Mouse (Mus musculus) heart, adult 2 months (tissue): ENCODE data around the gene Gm28036. TPM values are rescaled to one million over a fixed set of nuclear protein-coding genes. Genes with fewer than 3 reads are reported as not detected.

ENCODE experiments used
- DNase-seq, 2 experiments: peaks; one replicate each; pipeline ENCODE4 v3.0.0; 2021
- H3K27ac ChIP-seq: fragments of 200-600 bp; 2 replicates; pipeline ENCODE4 v1.8.1; 2022
- H3K27me3 ChIP-seq: fragments of 200-500 bp; 2 replicates; pipeline ENCODE4 v1.6.1; 2012; ENCODE audit warnings: mild to moderate bottlenecking, low read length, inconsistent platforms, mixed read lengths; ENCODE audit not compliant: control insufficient read depth, insufficient read depth
- H3K36me3 ChIP-seq: fragments of 200-500 bp; 2 replicates; pipeline ENCODE4 v1.6.1; 2012; ENCODE audit warnings: low read length, inconsistent platforms; ENCODE audit not compliant: control insufficient read depth, insufficient read depth
- H3K4me1 ChIP-seq: fragments of 200-500 bp; 2 replicates; pipeline ENCODE4 v1.6.1; 2011; ENCODE audit warnings: low read length; ENCODE audit not compliant: control insufficient read depth, insufficient read depth
- H3K4me3 ChIP-seq: fragments of 200-600 bp; 2 replicates; pipeline ENCODE4 v1.8.1; 2022
- H3K79me2 ChIP-seq: fragments of 200-500 bp; replicated peaks from 2 replicates; pipeline ENCODE4 v1.6.1; 2012; ENCODE audit warnings: mild to moderate bottlenecking, inconsistent platforms, low read length, moderate library complexity, mixed read lengths; ENCODE audit not compliant: control insufficient read depth, insufficient read depth
- H3K9ac ChIP-seq: fragments of 200-500 bp; 2 replicates; pipeline ENCODE4 v1.6.1; 2012; ENCODE audit warnings: low read depth, mild to moderate bottlenecking, control low read depth, inconsistent platforms, low read length, mixed read lengths
- CTCF ChIP-seq: fragments of 200-600 bp; IDR thresholded peaks from 2 replicates; pipeline ENCODE4 v1.8.1; 2022; ENCODE audit warnings: antibody characterized with exemption, mild to moderate bottlenecking, moderate library complexity
- EP300 ChIP-seq: fragments of 200-500 bp; IDR thresholded peaks from 2 replicates; pipeline ENCODE4 v1.6.1; 2011; ENCODE audit warnings: low read depth, low read length, control low read depth; ENCODE audit not compliant: insufficient read depth
- POLR2A ChIP-seq: fragments of 200-500 bp; IDR thresholded peaks from 2 replicates; pipeline ENCODE4 v1.6.1; 2011; ENCODE audit warnings: mild to moderate bottlenecking, low read depth, low read length, control low read depth; ENCODE audit not compliant: insufficient read depth
- WGBS: fragments of 180-500 bp; shearing (Covaris S2); methylation state at CpG from one replicate; pipeline ENCODE4 v1.1.7; 2018; 5-methylcytosine and 5-hydroxymethylcytosine counted together
- intact Hi-C: fragments of 180-260 bp; cut with DNase I; formaldehyde crosslinking; loops from one replicate; pipeline ENCODE4 v1.15.1; 2025
- polyA plus RNA-seq: library from polyadenylated mRNA; depleted of rRNA; stranded (reverse); fragments of >200 nt; gene quantifications from 2 replicates; pipeline ENCODE4 v1.2.3, GENCODE M21; 2012
- total RNA-seq, 2 experiments: library from RNA; stranded (reverse); gene quantifications; 2 replicates each; pipeline ENCODE4 v1.2.3; 2021

Gm28036 gene
- total and polyA plus RNA-seq, 3 experiments = 3.4 to 13.5 (median 11.9) TPM

- no peak overlapping the region for H3K27ac ChIP-seq
- intact Hi-C loops = loop anchor here (2.0 to 10.0 kb wide), 2 partner anchors 15 to 141 kb away; partner anchors contain the start of genes 6430550D23Rik and Ergic3
- 0 out of 2 replicates have a peak, but pooled peaks have one; percentile 25 for TF ChIP-seq POLR2A
- TF ChIP-seq EP300 = no peak
- no peak for DNase-seq
- H3K4me1 ChIP-seq = peaks cover 3% of the 10 kb centered on the region
- H3K9ac ChIP-seq = no peak overlapping the region
- H3K79me2 ChIP-seq = no peaks in the 10 kb centered on the region
- peaks cover 28% of the 10 kb centered on the region for H3K36me3 ChIP-seq
- 51% methylated on average over 11 of the region's 11 CpGs for WGBS
- no peaks in the 10 kb centered on the region for H3K27me3 ChIP-seq
- no peak overlapping the region for H3K4me3 ChIP-seq
Measured at GRCm38 (mm10) chr2:156145486-156146130, 18.7 kb upstream of the Gm28036 start.

- H3K36me3 ChIP-seq = peaks cover 17% of the 10 kb centered on the region
- peak; percentile 92 to 93 for DNase-seq
- H3K79me2 ChIP-seq = no peaks in the 10 kb centered on the region
- H3K27ac ChIP-seq = peak within 1 kb of the TSS; percentile 88
- whole genome bisulfite sequencing = under 1% methylated on average over 70 of the region's 70 CpGs
- H3K4me3 ChIP-seq = peak within 1 kb of the TSS; percentile 93
- TF ChIP-seq EP300 (peak; percentile 54; the same call in 1 of the 2 replicates), CTCF (peak; percentile 62), POLR2A (peak; percentile 83)
- H3K9ac ChIP-seq = peak within 1 kb of the TSS; percentile 99
- H3K27me3 ChIP-seq = no peaks in the 10 kb centered on the region
- intact Hi-C loops = loop anchor here (5.0 to 10.0 kb wide), 3 partner anchors 133 to 182 kb away; partner anchors contain the start of genes 6430550D23Rik and Ergic3
- H3K4me1 ChIP-seq = peaks cover 3% of the 10 kb centered on the region
Measured at GRCm38 (mm10) chr2:156143953-156144724, 17.2 kb upstream of the Gm28036 start, which contains the start of the genes Romo1 and Nfs1. Romo1 (plus strand) TSS chr2:156144039. Nfs1 (minus strand) TSS chr2:156144186.

- no peak for DNase-seq
- intact Hi-C loops = loop anchor here (5.0 to 10.0 kb wide), 3 partner anchors 134 to 181 kb away; partner anchors contain the start of genes 6430550D23Rik and Ergic3
- 3% methylated on average over 16 of the region's 16 CpGs for WGBS
Measured at GRCm38 (mm10) chr2:156143367-156143766, 16.5 kb upstream of the Gm28036 start.

GRCm38 (mm10) chr2:156142820-156143219 is 15.9 kb upstream of the Gm28036 start:
- no peaks in the 10 kb centered on the region for H3K27me3 ChIP-seq
- peaks cover 7% of the 10 kb centered on the region for H3K36me3 ChIP-seq
- H3K4me1 ChIP-seq = peaks cover 3% of the 10 kb centered on the region
- no peak overlapping the region for H3K4me3 ChIP-seq
- intact Hi-C loops = loop anchor here (5.0 to 10.0 kb wide), 3 partner anchors 134 to 181 kb away; partner anchors contain the start of genes 6430550D23Rik and Ergic3
- TF ChIP-seq POLR2A (no peak), EP300 (no peak), CTCF (peak; percentile 39)
- H3K9ac ChIP-seq = no peak overlapping the region
- H3K27ac ChIP-seq = no peak overlapping the region
- DNase-seq = no peak
- WGBS = 85% methylated on average over 2 of the region's 2 CpGs
- no peaks in the 10 kb centered on the region for H3K79me2 ChIP-seq

More at GRCm38 (mm10) chr2:156143367-156143766, 16.5 kb upstream of the Gm28036 start:
- Histone ChIP-seq H3K36me3 (peaks cover 10% of the 10 kb centered on the region), H3K4me3 (peak overlapping the region; percentile 93), H3K4me1 (peaks cover 3% of the 10 kb centered on the region), H3K79me2 (no peaks in the 10 kb centered on the region), H3K9ac (peak overlapping the region; percentile 99), H3K27me3 (no peaks in the 10 kb centered on the region), H3K27ac (peak overlapping the region; percentile 88)
- no peak for TF ChIP-seq EP300
- no peak for TF ChIP-seq CTCF
- TF ChIP-seq POLR2A = no peak

GRCm38 (mm10) chr2:156135695-156136094 is 8.8 kb upstream of the Gm28036 start:
- intact Hi-C loops = no loop called here
- DNase-seq = no peak
- Histone ChIP-seq H3K27me3 (no peaks in the 10 kb centered on the region), H3K4me1 (no peaks in the 10 kb centered on the region), H3K9ac (no peak overlapping the region), H3K36me3 (no peaks in the 10 kb centered on the region), H3K4me3 (no peak overlapping the region), H3K27ac (no peak overlapping the region), H3K79me2 (no peaks in the 10 kb centered on the region)
- TF ChIP-seq POLR2A (no peak), CTCF (peak; percentile 32), EP300 (no peak)
- 90% methylated on average over 6 of the region's 6 CpGs for WGBS
